Mouse (Mus musculus) kidney, adult 2 months (tissue): ENCODE measurements around the gene Tbx18.

Experiments
- CTCF ChIP-seq: fragments of 200-500 bp; conservative IDR thresholded peaks from 2 replicates; pipeline ENCODE4 v1.5.1; 2011; ENCODE audit warnings: low read depth, mild to moderate bottlenecking, control low read depth, low read length, moderate library complexity, mixed read lengths; ENCODE audit not compliant: insufficient read depth, insufficient read length
- POLR2A ChIP-seq: fragments of 200-500 bp; IDR thresholded peaks from one replicate; pipeline ENCODE4 v1.6.1; 2011; ENCODE audit warnings: low read depth, low read length, control low read depth

DNA sequence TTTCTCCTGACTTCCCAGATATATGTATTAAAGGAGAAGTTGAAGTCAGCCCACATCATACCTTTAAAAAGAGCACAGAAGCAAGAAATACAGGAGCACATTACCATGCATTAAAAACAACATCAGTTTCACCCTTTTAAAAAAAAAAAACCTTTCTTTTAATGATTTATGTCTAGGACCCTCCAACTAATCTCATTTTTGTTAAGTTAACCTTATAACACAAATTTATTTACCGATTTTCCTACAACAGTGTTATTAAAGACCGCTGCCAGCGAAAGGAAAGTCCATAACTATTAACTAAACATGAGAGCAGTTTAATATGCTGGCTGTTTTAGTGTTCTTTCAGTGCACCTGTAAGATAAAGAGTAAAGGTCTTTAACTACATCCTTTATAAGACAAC lies 3.0 kb downstream of the Tbx18 start:
- TF ChIP-seq CTCF (no peak), POLR2A (no peak)
